Mouse (Mus musculus) MEL (cell line): ENCODE measurements at regions not wholly inside any gene's neighbourhood (a gene's known extent, or its start where the extent isn't known, plus 50 kb on each side); places are given as distances from the start of the nearest gene placed in this dataset.

Experiments used
- DNase-seq: peaks from one replicate; pipeline ENCODE4 v3.0.0; 2011; ENCODE audit warnings: low read depth, low spot score
- H3K27ac ChIP-seq: 2 replicates; pipeline ENCODE4 v1.5.1; 2012; ENCODE audit warnings: low read depth, mild to moderate bottlenecking, control low read depth, low read length, moderate library complexity; ENCODE audit not compliant: control insufficient read depth
- H3K27me3 ChIP-seq, 2 experiments: fragments of 150-350 bp in 1 of 2; sonication (generic) in 1 of 2; 2 replicates each; pipeline ENCODE4 v1.6.1; 2012; ENCODE audit warnings: low read length in 2 of 2, mild to moderate bottlenecking in 2 of 2, improper control_type of control experiment in 1 of 2, moderate library complexity in 1 of 2; ENCODE audit not compliant: insufficient read depth in 2 of 2, control insufficient read depth in 1 of 2
- H3K36me3 ChIP-seq, 2 experiments: 2 replicates each; pipeline ENCODE4 v1.6.1; 2012 to 2014; ENCODE audit warnings: low read length in 2 of 2, improper control_type of control experiment in 1 of 2, inconsistent platforms in 1 of 2, mild to moderate bottlenecking in 1 of 2; ENCODE audit not compliant: insufficient read depth in 2 of 2, control insufficient read depth in 1 of 2
- H3K4me1 ChIP-seq, 2 experiments: fragments of 150-350 bp in 1 of 2; sonication (generic) in 1 of 2; 2 replicates each; pipeline ENCODE4 v1.6.1; 2012; ENCODE audit warnings: low read length in 2 of 2, improper control_type of control experiment in 1 of 2, mild to moderate bottlenecking in 1 of 2; ENCODE audit not compliant: insufficient read depth in 2 of 2, control insufficient read depth in 1 of 2
- H3K4me3 ChIP-seq, 2 experiments: fragments of 150-350 bp in 1 of 2; sonication (generic) in 1 of 2; 2 replicates each; pipeline ENCODE4 v1.5.1; 2012; ENCODE audit warnings: low read depth in 2 of 2, low read length in 2 of 2, mild to moderate bottlenecking in 2 of 2, moderate library complexity in 2 of 2, control low read depth in 1 of 2, improper control_type of control experiment in 1 of 2; ENCODE audit not compliant: control insufficient read depth in 1 of 2, insufficient read depth in 1 of 2
- H3K79me2 ChIP-seq: 2 replicates; pipeline ENCODE4 v1.6.1; 2012; ENCODE audit warnings: mild to moderate bottlenecking, low read length, moderate library complexity; ENCODE audit not compliant: control insufficient read depth, poor library complexity, insufficient read depth
- H3K9ac ChIP-seq: 2 replicates; pipeline ENCODE4 v1.6.1; 2012; ENCODE audit warnings: low read depth, mild to moderate bottlenecking, control low read depth, low read length, moderate library complexity; ENCODE audit not compliant: control insufficient read depth, poor library complexity, severe bottlenecking
- H3K9me3 ChIP-seq: fragments of 150-350 bp; sonication (generic); replicated peaks from 2 replicates; pipeline ENCODE4 v1.6.1; 2012; ENCODE audit warnings: mild to moderate bottlenecking, low read length, improper control_type of control experiment, moderate library complexity; ENCODE audit not compliant: insufficient read depth
- BHLHE40 ChIP-seq: IDR thresholded peaks from 2 replicates; pipeline ENCODE4 v1.6.1; 2012; ENCODE audit warnings: low read depth, mild to moderate bottlenecking, inconsistent platforms, low read length, improper control_type of control experiment, borderline replicate concordance
- CHD1 ChIP-seq: IDR thresholded peaks from 2 replicates; pipeline ENCODE4 v1.6.1; 2012; ENCODE audit warnings: low read depth, mild to moderate bottlenecking, inconsistent platforms, low read length, improper control_type of control experiment
- E2F4 ChIP-seq: IDR thresholded peaks from 2 replicates; pipeline ENCODE4 v1.6.1; 2011; ENCODE audit warnings: low read depth, low read length, improper control_type of control experiment, borderline replicate concordance
- EP300 ChIP-seq, 2 experiments: IDR thresholded peaks; 2 replicates each; pipeline ENCODE4 v1.6.1; 2011; ENCODE audit warnings: improper control_type of control experiment in 2 of 2, low read length in 2 of 2, low read depth in 1 of 2, mild to moderate bottlenecking in 1 of 2
- ETS1 ChIP-seq: IDR thresholded peaks from 2 replicates; pipeline ENCODE4 v1.6.1; 2012; ENCODE audit warnings: low read depth, mild to moderate bottlenecking, inconsistent platforms, low read length, improper control_type of control experiment, moderate library complexity
- GABPA ChIP-seq: IDR thresholded peaks from 2 replicates; pipeline ENCODE4 v1.6.1; 2012; ENCODE audit warnings: low read depth, mild to moderate bottlenecking, inconsistent platforms, low read length, improper control_type of control experiment, moderate library complexity
- HCFC1 ChIP-seq: IDR thresholded peaks from 2 replicates; pipeline ENCODE4 v1.6.1; 2012; ENCODE audit warnings: low read depth, mild to moderate bottlenecking, inconsistent platforms, low read length, improper control_type of control experiment, moderate library complexity
- JUND ChIP-seq: IDR thresholded peaks from 2 replicates; pipeline ENCODE4 v1.6.1; 2011; ENCODE audit warnings: low read depth, mild to moderate bottlenecking, improper control_type of control experiment, low read length
- MAFK ChIP-seq: IDR thresholded peaks from 2 replicates; pipeline ENCODE4 v1.6.1; 2011; ENCODE audit warnings: low read depth, mild to moderate bottlenecking, low read length, improper control_type of control experiment, borderline replicate concordance
- MAX ChIP-seq: IDR thresholded peaks from 2 replicates; pipeline ENCODE4 v1.6.1; 2011; ENCODE audit warnings: low read length, improper control_type of control experiment
- MAZ ChIP-seq: IDR thresholded peaks from 2 replicates; pipeline ENCODE4 v1.6.1; 2012; ENCODE audit warnings: low read depth, mild to moderate bottlenecking, inconsistent platforms, low read length, improper control_type of control experiment
- MYB ChIP-seq: IDR thresholded peaks from 2 replicates; pipeline ENCODE4 v1.6.1; 2011; ENCODE audit warnings: mild to moderate bottlenecking, low read depth, low read length, improper control_type of control experiment
- MYC ChIP-seq: IDR thresholded peaks from 2 replicates; pipeline ENCODE4 v1.6.1; 2011; ENCODE audit warnings: low read depth, mild to moderate bottlenecking, low read length, improper control_type of control experiment, moderate library complexity
- NELFE ChIP-seq: IDR thresholded peaks from 2 replicates; pipeline ENCODE4 v1.6.1; 2011; ENCODE audit warnings: low read depth, low read length, improper control_type of control experiment
- NRF1 ChIP-seq: IDR thresholded peaks from 2 replicates; pipeline ENCODE4 v1.6.1; 2014; ENCODE audit warnings: low read depth, mild to moderate bottlenecking, inconsistent platforms, low read length, improper control_type of control experiment, moderate library complexity; ENCODE audit not compliant: poor library complexity, insufficient read depth, severe bottlenecking
- POLR2AphosphoS2 ChIP-seq: IDR thresholded peaks from 2 replicates; pipeline ENCODE4 v1.6.1; 2011; ENCODE audit warnings: low read length, improper control_type of control experiment
- RAD21 ChIP-seq: IDR thresholded peaks from 2 replicates; pipeline ENCODE4 v1.6.1; 2011; ENCODE audit warnings: mild to moderate bottlenecking, low read depth, low read length, improper control_type of control experiment
- RCOR1 ChIP-seq: IDR thresholded peaks from 2 replicates; pipeline ENCODE4 v1.6.1; 2012; ENCODE audit warnings: low read depth, mild to moderate bottlenecking, inconsistent platforms, low read length, improper control_type of control experiment
- SIN3A ChIP-seq: IDR thresholded peaks from 2 replicates; pipeline ENCODE4 v1.6.1; 2012; ENCODE audit warnings: low read length, improper control_type of control experiment, inconsistent platforms
- TAL1 ChIP-seq: IDR thresholded peaks from 2 replicates; pipeline ENCODE4 v1.6.1; 2012; ENCODE audit warnings: mild to moderate bottlenecking, inconsistent platforms, low read length, moderate library complexity, mixed read lengths
- TBP ChIP-seq: IDR thresholded peaks from 2 replicates; pipeline ENCODE4 v1.8.0; 2011; ENCODE audit warnings: low read depth, low read length, improper control_type of control experiment
- UBTF ChIP-seq: IDR thresholded peaks from 2 replicates; pipeline ENCODE4 v1.6.1; 2012; ENCODE audit warnings: low read depth, mild to moderate bottlenecking, inconsistent platforms, low read length, improper control_type of control experiment, moderate library complexity, borderline replicate concordance; ENCODE audit not compliant: insufficient read depth
- USF2 ChIP-seq, 2 experiments: IDR thresholded peaks; 2 replicates each; pipeline ENCODE4 v1.6.1; 2011 to 2012; ENCODE audit warnings: improper control_type of control experiment in 2 of 2, low read length in 2 of 2, borderline replicate concordance in 1 of 2, inconsistent platforms in 1 of 2, low read depth in 1 of 2, mild to moderate bottlenecking in 1 of 2; ENCODE audit not compliant: insufficient read depth in 1 of 2
- ZC3H11A ChIP-seq: IDR thresholded peaks from 2 replicates; pipeline ENCODE4 v1.6.1; 2012; ENCODE audit warnings: low read depth, mild to moderate bottlenecking, inconsistent platforms, low read length, improper control_type of control experiment
- ZMIZ1 ChIP-seq: IDR thresholded peaks from 2 replicates; pipeline ENCODE4 v1.6.1; 2012; ENCODE audit warnings: low read depth, mild to moderate bottlenecking, inconsistent platforms, low read length, improper control_type of control experiment, moderate library complexity
- ZNF384 ChIP-seq: IDR thresholded peaks from 2 replicates; pipeline ENCODE4 v1.6.1; 2012; ENCODE audit warnings: low read depth, mild to moderate bottlenecking, inconsistent platforms, low read length, improper control_type of control experiment

- no peak for DNase-seq
- Histone ChIP-seq H3K9me3 (no peaks in the 10 kb centered on the region), H3K4me3 (no peak overlapping the region), H3K36me3 (no peaks in the 10 kb centered on the region), H3K27ac (no peak overlapping the region), H3K9ac (no peak overlapping the region), H3K79me2 (no peaks in the 10 kb centered on the region), H3K27me3 (no peaks in the 10 kb centered on the region), H3K4me1 (no peaks in the 10 kb centered on the region)
- TF ChIP-seq TAL1 (no peak), JUND (no peak), EP300 (IDR thresholded peaks at IDR 0.05; ENCODE audit: low read depth in 1 of 2, low read length in 2 of 2) (no peak), HCFC1 (no peak), BHLHE40 (no peak), NRF1 (no peak), POLR2AphosphoS2 (no peak), GABPA (no peak), MAX (no peak), SIN3A (no peak), MAZ (no peak), UBTF (no peak), MYC (no peak), NELFE (no peak), USF2 (IDR thresholded peaks at IDR 0.05; ENCODE audit: borderline replicate concordance in 1 of 2, insufficient read depth in 1 of 2, low read depth in 1 of 2, low read length in 2 of 2) (no peak)
These were observed 642.4 kb upstream of the Fam92a start for GRCm38 (mm10) chr4:12814251-12814650.

GRCm38 (mm10) chr4:12801186-12801585 is 629.4 kb upstream of the Fam92a start:
- no peaks in the 10 kb centered on the region for H3K36me3 ChIP-seq
- H3K4me3 ChIP-seq, result no peak overlapping the region
- no peaks in the 10 kb centered on the region for H3K79me2 ChIP-seq
- no peak for TF ChIP-seq E2F4
- no peak for TF ChIP-seq ZNF384
- TF ChIP-seq RAD21, result no peak
- no peak for TF ChIP-seq MYC
- TF ChIP-seq ZMIZ1, result no peak
- no peak for TF ChIP-seq MYB
- no peak for TF ChIP-seq JUND
- no peak for TF ChIP-seq POLR2AphosphoS2
- TF ChIP-seq NRF1, result no peak
- no peak for TF ChIP-seq CHD1
- TF ChIP-seq SIN3A, result no peak
- no peak for TF ChIP-seq GABPA
- TF ChIP-seq ETS1, result no peak
- TF ChIP-seq UBTF, result no peak
- no peak for TF ChIP-seq MAFK
- no peak for TF ChIP-seq MAZ
- no peak for TF ChIP-seq ZC3H11A
- TF ChIP-seq RCOR1, result no peak
- no peak for TF ChIP-seq TBP
- no peak overlapping the region for H3K9ac ChIP-seq
- no peak overlapping the region for H3K27ac ChIP-seq
- no peaks in the 10 kb centered on the region for H3K4me1 ChIP-seq
- H3K9me3 ChIP-seq, result no peaks in the 10 kb centered on the region
- no peak for DNase-seq
- H3K27me3 ChIP-seq, result no peaks in the 10 kb centered on the region
